Mouse (Mus musculus) CH12.LX (cell line): Measurements from ENCODE around the gene Cenpt. TPM values are rescaled to one million over a fixed set of nuclear protein-coding genes. Genes with fewer than 3 reads are reported as not detected.
"Not testable (repeated sequence)": the region's sequence is repeated elsewhere in the genome, so short reads cannot be mapped to it uniquely, and the experiment has no call there.

Experiments
- DNase-seq: peaks from one replicate; pipeline ENCODE4 v3.0.0-alpha.2; 2013; ENCODE audit errors: extremely low read depth
- H3K27ac ChIP-seq: 2 replicates; pipeline ENCODE4 v1.5.1; 2012; ENCODE audit warnings: low read depth, mild to moderate bottlenecking, control low read depth, moderate library complexity; ENCODE audit not compliant: insufficient read depth
- H3K27me3 ChIP-seq: replicated peaks from 2 replicates; pipeline ENCODE3; 2012; ENCODE audit warnings: inconsistent platforms
- H3K36me3 ChIP-seq, 2 experiments: replicated peaks in 1 of 2; 2 replicates each; pipeline versions ENCODE3 to v1.6.1; 2012; ENCODE audit warnings: inconsistent platforms in 1 of 2, low read length in 1 of 2, mild to moderate bottlenecking in 1 of 2, mixed read lengths in 1 of 2, moderate library complexity in 1 of 2; ENCODE audit not compliant: control insufficient read depth in 1 of 2, insufficient read depth in 1 of 2
- H3K4me1 ChIP-seq, 2 experiments: 2 replicates each; pipeline ENCODE4 v1.6.1; 2012; ENCODE audit warnings: inconsistent platforms in 1 of 2, moderate library complexity in 1 of 2; ENCODE audit not compliant: insufficient read depth in 2 of 2, control insufficient read depth in 1 of 2
- H3K4me2 ChIP-seq: 2 replicates; pipeline ENCODE4 v1.6.1; 2012; ENCODE audit warnings: low read depth, mild to moderate bottlenecking, control low read depth; ENCODE audit not compliant: poor library complexity, insufficient read depth, severe bottlenecking
- H3K4me3 ChIP-seq, 3 experiments: fragments of 150-350 bp in 1 of 3; sonication (generic) in 1 of 3; replicated peaks in 1 of 3; 2 replicates each; pipeline versions ENCODE3 to v1.5.1; 2011 to 2012; ENCODE audit warnings: low read depth in 2 of 3, low read length in 2 of 3, mild to moderate bottlenecking in 2 of 3, moderate library complexity in 2 of 3, control low read depth in 1 of 3, improper control_type of control experiment in 1 of 3, inconsistent platforms in 1 of 3, mixed read lengths in 1 of 3; ENCODE audit not compliant: poor library complexity in 1 of 3
- H3K79me2 ChIP-seq: replicated peaks from 2 replicates; pipeline ENCODE4 v1.6.1; 2012; ENCODE audit warnings: mild to moderate bottlenecking, moderate library complexity; ENCODE audit not compliant: control insufficient read depth, poor library complexity, insufficient read depth, severe bottlenecking; ENCODE audit errors: extremely low read depth
- H3K9ac ChIP-seq: 2 replicates; pipeline ENCODE4 v1.6.1; 2012; ENCODE audit warnings: low read depth, mild to moderate bottlenecking, control low read depth, moderate library complexity; ENCODE audit not compliant: insufficient read depth
- H3K9me3 ChIP-seq: replicated peaks from 2 replicates; pipeline ENCODE3; 2012; ENCODE audit warnings: low read length, inconsistent platforms, mixed read lengths
- CTCF ChIP-seq, 2 experiments: IDR thresholded peaks in 1 of 2; conservative IDR thresholded peaks in 1 of 2; 2 replicates each; pipeline ENCODE4 v1.5.1; 2011 to 2012; ENCODE audit warnings: low read depth in 2 of 2, low read length in 2 of 2, improper control_type of control experiment in 1 of 2, inconsistent platforms in 1 of 2, mild to moderate bottlenecking in 1 of 2, moderate library complexity in 1 of 2
- ELF1 ChIP-seq: IDR thresholded peaks from 2 replicates; pipeline ENCODE4 v1.6.1; 2014; ENCODE audit warnings: low read depth, mild to moderate bottlenecking, inconsistent platforms, low read length, improper control_type of control experiment
- GABPA ChIP-seq: IDR thresholded peaks from 2 replicates; pipeline ENCODE4 v1.6.1; 2012; ENCODE audit warnings: low read depth, low read length, improper control_type of control experiment, inconsistent platforms; ENCODE audit not compliant: insufficient replicate concordance
- HCFC1 ChIP-seq: IDR thresholded peaks from 2 replicates; pipeline ENCODE4 v1.6.1; 2012; ENCODE audit warnings: low read depth, mild to moderate bottlenecking, inconsistent platforms, low read length, improper control_type of control experiment
- JUN ChIP-seq: IDR thresholded peaks from 2 replicates; pipeline ENCODE4 v1.6.1; 2011; ENCODE audit warnings: low read depth, mild to moderate bottlenecking, low read length, improper control_type of control experiment, moderate library complexity; ENCODE audit not compliant: insufficient read depth
- JUND ChIP-seq: conservative IDR thresholded peaks from 2 replicates; pipeline ENCODE4 v1.6.1; 2011; ENCODE audit warnings: low read depth, low read length, improper control_type of control experiment
- MAFK ChIP-seq: IDR thresholded peaks from 2 replicates; pipeline ENCODE4 v1.6.1; 2011; ENCODE audit warnings: low read length, improper control_type of control experiment; ENCODE audit not compliant: insufficient replicate concordance
- MAZ ChIP-seq: IDR thresholded peaks from 2 replicates; pipeline ENCODE4 v1.6.1; 2012; ENCODE audit warnings: low read depth, mild to moderate bottlenecking, inconsistent platforms, low read length, improper control_type of control experiment, moderate library complexity
- MEF2A ChIP-seq: IDR thresholded peaks from 2 replicates; pipeline ENCODE4 v1.6.1; 2014; ENCODE audit warnings: low read depth, mild to moderate bottlenecking, inconsistent platforms, low read length, improper control_type of control experiment, borderline replicate concordance
- MYC ChIP-seq: IDR thresholded peaks from 2 replicates; pipeline ENCODE4 v1.6.1; 2011; ENCODE audit warnings: low read depth, mild to moderate bottlenecking, improper control_type of control experiment, low read length
- RAD21 ChIP-seq: IDR thresholded peaks from 2 replicates; pipeline ENCODE4 v1.6.1; 2011; ENCODE audit warnings: low read depth, mild to moderate bottlenecking, low read length, improper control_type of control experiment, moderate library complexity
- RCOR1 ChIP-seq: conservative IDR thresholded peaks from 2 replicates; pipeline ENCODE4 v1.6.1; 2012; ENCODE audit warnings: low read depth, mild to moderate bottlenecking, inconsistent platforms, low read length, improper control_type of control experiment
- SMC3 ChIP-seq: IDR thresholded peaks from 2 replicates; pipeline ENCODE4 v1.6.1; 2011; ENCODE audit warnings: low read depth, low read length, improper control_type of control experiment
- TBP ChIP-seq: conservative IDR thresholded peaks from 2 replicates; pipeline ENCODE4 v1.6.1; 2011; ENCODE audit warnings: low read depth, low read length, improper control_type of control experiment
- TCF12 ChIP-seq: IDR thresholded peaks from 2 replicates; pipeline ENCODE4 v1.6.1; 2014; ENCODE audit warnings: low read depth, mild to moderate bottlenecking, inconsistent platforms, low read length, improper control_type of control experiment
- USF2 ChIP-seq: conservative IDR thresholded peaks from 2 replicates; pipeline ENCODE4 v1.6.1; 2011; ENCODE audit warnings: low read depth, low read length, improper control_type of control experiment
- ZC3H11A ChIP-seq: IDR thresholded peaks from 2 replicates; pipeline ENCODE4 v1.6.1; 2012; ENCODE audit warnings: low read depth, mild to moderate bottlenecking, inconsistent platforms, low read length, improper control_type of control experiment
- ZKSCAN1 ChIP-seq: IDR thresholded peaks from 2 replicates; pipeline ENCODE4 v1.6.1; 2012; ENCODE audit warnings: low read depth, inconsistent platforms, low read length, improper control_type of control experiment, borderline replicate concordance
- ZMIZ1 ChIP-seq: IDR thresholded peaks from 2 replicates; pipeline ENCODE4 v1.6.1; 2012; ENCODE audit warnings: low read depth, mild to moderate bottlenecking, inconsistent platforms, low read length, improper control_type of control experiment
- ZNF384 ChIP-seq: IDR thresholded peaks from 2 replicates; pipeline ENCODE4 v1.6.1; 2012; ENCODE audit warnings: low read depth, low read length, improper control_type of control experiment, inconsistent platforms
- dilution Hi-C: fragments of 300-500 bp; cut with MboI; formaldehyde crosslinking; loops from 2 replicates; pipeline ENCODE4 v1.14.3; 2020; ENCODE audit warnings: low sequenced_read_pairs; ENCODE audit not compliant: extremely low pct_unique_long_range_greater_than_20kb, extremely low pct_ligation_motif_present
- in situ Hi-C: fragments of 300-500 bp; cut with MboI; formaldehyde crosslinking; loops from 3 replicates; pipeline ENCODE4 v1.14.3; 2019; ENCODE audit warnings: low sequenced_read_pairs, low pct_ligation_motif_present, low pct_unique_long_range_greater_than_20kb, mixed read lengths
- polyA plus RNA-seq: library from polyadenylated mRNA; unstranded; fragments of >175 nt; gene quantifications from 2 replicates; pipeline ENCODE4 v1.2.1, GENCODE M21; 2012; ENCODE audit warnings: low read depth; ENCODE audit not compliant: insufficient read length
- total RNA-seq, 2 experiments: library from RNA; depleted of rRNA; stranded (reverse); fragments of 300-350 nt in 1 of 2; fragments of >200 nt in 1 of 2; gene quantifications; 2 replicates each; pipeline ENCODE4 v1.2.3; 2012 to 2014

The Cenpt gene
- total and polyA plus RNA-seq, 3 experiments = 17.3 to 29.4 (median 21.3) TPM

DNA sequence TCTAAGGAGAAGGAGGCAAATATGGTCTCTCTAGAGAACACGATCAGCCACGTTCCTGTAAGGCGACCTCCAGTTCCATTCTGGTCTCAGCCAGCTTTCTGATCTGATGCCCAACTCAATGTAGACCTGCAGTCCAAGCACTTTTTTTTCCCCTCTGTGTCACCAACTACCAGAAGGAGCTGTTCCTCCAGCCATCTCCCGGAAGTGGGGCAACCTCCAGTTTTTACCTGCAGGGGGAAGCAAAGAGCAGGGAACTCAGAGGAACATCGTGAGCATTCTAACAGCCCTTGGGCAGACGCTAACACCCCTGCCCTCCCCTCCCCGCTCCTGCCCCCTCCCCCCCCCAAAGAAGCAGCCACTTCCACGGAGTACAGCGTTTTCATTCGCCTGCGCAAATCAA lies 17.8 kb downstream of the Cenpt start:
- peak; percentile 84 for DNase-seq
- Histone ChIP-seq H3K36me3 (peaks cover 0 to 4% of the 10 kb centered on the region in 2 experiments), H3K4me2 (peak overlapping the region; percentile 30; the same call in 1 of the 2 replicates), H3K9ac (peak overlapping the region; percentile 35; the same call in 1 of the 2 replicates), H3K9me3 (peaks cover 2% of the 10 kb centered on the region), H3K4me3 (no peak overlapping the region), H3K27ac (no peak overlapping the region), H3K27me3 (peaks cover 5% of the 10 kb centered on the region), H3K79me2 (no peaks in the 10 kb centered on the region), H3K4me1 (peaks cover 5 to 20% of the 10 kb centered on the region in 2 experiments; a peak in 2 of 4 replicates)
- dilution Hi-C loops (no loop called here), in situ Hi-C loops (no loop called here)
- TF ChIP-seq RAD21 (peak; percentile 61), SMC3 (peak; percentile 63), MYC (no peak), ZNF384 (peak; percentile 64), JUN (no peak), MAZ (0 out of 2 replicates have a peak, but pooled peaks have one; percentile 16), CTCF (conservative IDR thresholded peaks at IDR 0.05 in 1 of 2, IDR thresholded peaks at IDR 0.05 in 1 of 2; ENCODE audit: low read depth in 2 of 2, low read length in 2 of 2) (peak; percentile 37 to 79; a peak in 3 of 4 replicates), ELF1 (peak; percentile 94)

DNA sequence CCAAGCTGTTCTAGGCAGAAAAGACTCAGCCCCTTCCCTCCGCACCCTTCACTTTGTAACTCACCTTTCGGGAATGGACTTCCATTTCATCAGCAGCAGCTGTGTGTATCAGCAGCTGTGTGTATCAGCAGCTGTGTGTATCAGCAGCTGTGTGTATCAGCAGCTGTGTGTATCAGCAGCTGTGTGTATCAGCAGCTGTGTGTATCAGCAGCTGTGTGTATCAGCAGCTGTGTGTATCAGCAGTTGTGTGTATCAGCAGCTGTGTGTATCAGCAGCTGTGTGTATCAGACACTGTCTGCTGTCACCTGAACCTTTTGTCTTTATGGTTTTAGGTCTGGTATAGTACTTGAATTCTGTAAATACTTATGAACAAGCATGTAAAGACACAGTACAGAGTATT lies 19.3 kb downstream of the Cenpt start:
- H3K9ac ChIP-seq, H3K4me2 ChIP-seq, H3K27ac ChIP-seq, dilution Hi-C loops, H3K4me3 ChIP-seq, in situ Hi-C loops, H3K27me3 ChIP-seq, H3K36me3 ChIP-seq, H3K79me2 ChIP-seq, DNase-seq, H3K9me3 ChIP-seq: not testable (repeated sequence)
- H3K4me1 ChIP-seq = peaks cover 5 to 20% of the 10 kb centered on the region in 2 experiments; a peak in 2 of 4 replicates

DNA sequence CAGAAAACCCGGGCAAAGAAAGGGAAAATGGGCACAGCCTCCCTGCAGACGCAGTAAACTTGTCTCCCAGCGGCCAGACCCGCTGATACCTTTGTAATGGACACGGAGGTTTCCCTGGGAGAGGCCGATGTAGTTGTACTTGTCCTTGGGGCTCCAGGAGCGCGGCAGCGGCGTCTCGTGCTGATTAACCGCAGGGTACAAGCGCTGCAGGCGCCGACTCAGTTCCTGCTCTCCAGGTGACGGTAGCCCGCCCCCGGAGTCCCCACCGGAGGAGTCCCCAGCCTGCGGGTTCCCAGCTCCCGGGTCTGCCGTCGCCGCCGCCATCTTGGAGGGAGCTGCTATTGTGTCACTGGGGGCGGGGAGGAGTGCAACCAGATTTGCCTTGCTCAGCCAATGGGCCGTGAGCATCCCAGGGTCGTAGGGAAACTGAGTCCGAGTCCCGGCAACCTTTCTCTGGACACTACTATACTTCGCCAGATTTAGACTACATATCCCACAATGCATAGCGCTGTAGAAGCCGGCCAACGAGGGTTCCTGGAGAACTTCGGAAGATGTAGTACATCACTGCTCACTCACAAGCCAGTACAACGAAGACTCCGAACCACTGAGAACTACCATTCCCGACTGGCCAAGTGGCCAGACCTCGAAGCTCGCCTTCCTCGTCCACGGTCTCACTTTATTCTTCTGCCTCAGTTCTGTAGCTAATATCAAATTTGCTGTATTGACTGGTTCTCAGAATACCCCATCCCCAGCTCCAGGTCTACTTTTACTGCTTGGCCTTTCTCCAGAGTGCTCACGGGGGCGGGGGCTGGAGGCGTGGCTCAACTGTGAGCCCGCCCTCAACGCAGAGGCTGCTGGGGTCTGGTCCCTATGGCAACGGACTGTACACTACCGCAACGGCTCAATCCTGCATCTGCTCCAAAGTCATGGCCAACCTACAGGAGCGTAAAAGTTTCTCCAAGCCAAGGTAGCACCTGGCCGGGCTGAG lies 25.9 kb downstream of the Cenpt start, which contains the start of the genes Ranbp10 and Tsnaxip1:
TSS of gene Ranbp10 (minus strand) at position 490 of the 988 bp plus-strand sequence.
TSS of gene Tsnaxip1 (plus strand) at position 871 of the 988 bp plus-strand sequence.
- peak within 1 kb of the TSS; percentile 94 for H3K9ac ChIP-seq
- DNase-seq = peak; percentile 99
- H3K79me2 ChIP-seq = peaks cover 5% of the 10 kb centered on the region
- no peaks in the 10 kb centered on the region for H3K27me3 ChIP-seq
- H3K4me3 ChIP-seq = peak within 1 kb of the TSS; percentile 92 to 96 (median 94)
- H3K4me1 ChIP-seq = peaks cover 7 to 25% of the 10 kb centered on the region in 2 experiments; a peak in 3 of 4 replicates
- dilution Hi-C loops (no loop called here), in situ Hi-C loops (no loop called here)
- peak within 1 kb of the TSS; percentile 52 for H3K27ac ChIP-seq
- H3K4me2 ChIP-seq = peak within 1 kb of the TSS; percentile 89
- no peaks in the 10 kb centered on the region for H3K9me3 ChIP-seq
- H3K36me3 ChIP-seq = peaks cover 10 to 26% of the 10 kb centered on the region in 2 experiments
- TF ChIP-seq GABPA (peak; percentile 92; the same call in 1 of the 2 replicates), TCF12 (peak; percentile 98), USF2 (no peak), ZKSCAN1 (no peak), JUN (no peak), ZC3H11A (no peak), MAZ (0 out of 2 replicates have a peak, but pooled peaks have one; percentile 57), ZMIZ1 (peak; percentile 31; the same call in 1 of the 2 replicates), MAFK (no peak), CTCF (conservative IDR thresholded peaks at IDR 0.05 in 1 of 2, IDR thresholded peaks at IDR 0.05 in 1 of 2; ENCODE audit: low read depth in 2 of 2, low read length in 2 of 2) (no peak), JUND (no peak), RCOR1 (no peak), ELF1 (peak; percentile 76; the same call in 1 of the 2 replicates), HCFC1 (peak; percentile 95), MYC (peak; percentile 63; the same call in 1 of the 2 replicates), MEF2A (no peak; the same call in 1 of the 2 replicates), TBP (peak; percentile 93)
